Mouse (Mus musculus) G1E (cell line): ENCODE results near the gene Ddx42. TPM values are rescaled to one million over a fixed set of nuclear protein-coding genes. Genes with fewer than 3 reads are reported as not detected.

ENCODE experiments used
- ATAC-seq: 2 replicates; pipeline ENCODE4 v1.8.0; 2016; ENCODE audit warnings: mild to moderate bottlenecking; ENCODE audit not compliant: insufficient number of reproducible peaks, poor library complexity, low FRiP score, severe bottlenecking; ENCODE audit errors: extremely low read depth
- DNase-seq: peaks from one replicate; pipeline ENCODE4 v3.0.0; 2012; ENCODE audit warnings: low spot score
- H3K27me3 ChIP-seq: 2 replicates; pipeline ENCODE4 v1.6.1; 2012; ENCODE audit warnings: mild to moderate bottlenecking, low read length, inconsistent platforms; ENCODE audit not compliant: insufficient read depth
- H3K36me3 ChIP-seq: replicated peaks from 2 replicates; pipeline ENCODE3; 2012; ENCODE audit warnings: mild to moderate bottlenecking, inconsistent platforms
- H3K4me1 ChIP-seq: 2 replicates; pipeline ENCODE4 v1.6.1; 2012; ENCODE audit warnings: low read depth, low read length, inconsistent platforms, mixed read lengths; ENCODE audit not compliant: insufficient read depth
- H3K4me3 ChIP-seq: 2 replicates; pipeline ENCODE4 v1.5.1; 2012; ENCODE audit warnings: low read depth, mild to moderate bottlenecking, inconsistent platforms, low read length, moderate library complexity, mixed read lengths
- H3K9me3 ChIP-seq: replicated peaks from 2 replicates; pipeline ENCODE4 v1.6.1; 2012; ENCODE audit warnings: inconsistent platforms
- CTCF ChIP-seq: IDR thresholded peaks from 2 replicates; pipeline ENCODE4 v1.5.1; 2012; ENCODE audit warnings: low read depth, low read length, inconsistent platforms, mixed read lengths
- GATA1 ChIP-seq: IDR thresholded peaks from 2 replicates; pipeline ENCODE4 v1.6.1; 2012; ENCODE audit warnings: borderline replicate concordance, low read length, inconsistent platforms, mixed read lengths
- GATA2 ChIP-seq: IDR thresholded peaks from 2 replicates; pipeline ENCODE4 v1.6.1; 2012; ENCODE audit warnings: low read depth, low read length, inconsistent platforms, borderline replicate concordance
- POLR2AphosphoS5 ChIP-seq: IDR thresholded peaks from 2 replicates; pipeline ENCODE4 v1.6.1; 2012; ENCODE audit warnings: low read depth, low read length, inconsistent platforms; ENCODE audit not compliant: insufficient replicate concordance
- TAL1 ChIP-seq: conservative IDR thresholded peaks from 2 replicates; pipeline ENCODE4 v1.6.1; 2012; ENCODE audit warnings: low read depth, low read length, inconsistent platforms, mixed read lengths
- polyA plus RNA-seq: library from polyadenylated mRNA; stranded (reverse); fragments of >175 nt; gene quantifications from 2 replicates; pipeline ENCODE4 v1.2.3, GENCODE M21; 2012
- total RNA-seq, 2 experiments: library from RNA; stranded (forward) in 1 of 2; stranded (reverse) in 1 of 2; fragments of 200-1000 nt in 1 of 2; fragments of >200 nt in 1 of 2; fragmentation: Nextera tagmentation in 1 of 2; gene quantifications; 2 replicates each; pipeline ENCODE4 v1.2.3; 2014 to 2017

The Ddx42 gene
- total RNA-seq (2014; fragmentation: Nextera tagmentation) (63.7 and 71.8 TPM in 2 replicates), total RNA-seq (2017) (89.0 and 112 TPM in 2 replicates), polyA plus RNA-seq (28.4 and 50.3 TPM in 2 replicates)

DNA sequence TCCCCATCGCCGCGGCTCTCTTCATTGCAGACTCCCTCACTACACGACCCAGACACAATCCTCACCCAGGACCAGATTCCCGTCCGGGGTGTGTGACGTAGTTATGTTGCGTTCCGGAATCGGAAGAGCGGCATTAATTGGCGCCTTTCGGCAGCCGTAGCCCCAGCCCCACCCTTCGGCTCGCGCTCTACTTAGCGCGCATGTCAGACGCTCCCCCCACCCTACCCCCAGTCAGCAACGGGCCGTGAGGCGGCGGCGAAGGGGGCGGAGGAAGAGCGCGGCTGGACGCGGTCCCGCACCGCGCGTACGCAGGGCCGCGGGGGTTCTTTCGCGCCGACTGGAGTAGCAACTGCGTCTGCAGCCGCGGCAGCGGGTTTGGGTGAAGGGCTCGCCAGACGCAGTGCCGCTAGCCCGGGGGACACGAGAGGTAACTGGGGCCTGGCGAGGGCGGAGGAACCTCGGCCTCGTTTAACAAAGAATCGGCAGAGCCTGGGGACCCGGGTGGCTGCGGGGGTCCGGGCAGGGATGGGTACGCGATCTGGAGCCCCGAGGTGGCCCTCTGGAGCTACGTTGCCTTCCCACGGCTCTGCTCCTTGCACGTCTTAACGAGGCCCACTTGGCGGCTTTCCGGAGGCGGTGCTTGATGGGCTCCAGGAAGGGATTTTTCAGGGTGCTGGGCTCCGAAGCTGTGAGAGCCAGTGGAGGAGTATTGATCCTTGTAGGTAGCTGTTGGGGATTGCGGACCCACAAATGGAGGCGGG is at the start of gene Ddx42:
TSS of gene Ddx42 (plus strand) at position 197 of the 761 bp plus-strand sequence.
- peak; percentile 80 for DNase-seq
- no peaks in the 10 kb centered on the region for H3K9me3 ChIP-seq
- H3K4me1 ChIP-seq = peaks cover 37% of the 10 kb centered on the region
- no peaks in the 10 kb centered on the region for H3K27me3 ChIP-seq
- peak within 1 kb of the TSS; percentile 97 for H3K4me3 ChIP-seq
- peaks cover 36% of the 10 kb centered on the region for H3K36me3 ChIP-seq
- ATAC-seq = peak; percentile 74
- TF ChIP-seq POLR2AphosphoS5 (0 out of 2 replicates have a peak, but pooled peaks have one; percentile 15), TAL1 (no peak), CTCF (no peak)

- no peaks in the 10 kb centered on the region for H3K9me3 ChIP-seq
- no peak overlapping the region for H3K4me3 ChIP-seq
- H3K36me3 ChIP-seq = peaks cover 75% of the 10 kb centered on the region
Measured at GRCm38 (mm10) chr11:106167435-106167834, 49.3 kb upstream of the Ddx42 start.

DNA sequence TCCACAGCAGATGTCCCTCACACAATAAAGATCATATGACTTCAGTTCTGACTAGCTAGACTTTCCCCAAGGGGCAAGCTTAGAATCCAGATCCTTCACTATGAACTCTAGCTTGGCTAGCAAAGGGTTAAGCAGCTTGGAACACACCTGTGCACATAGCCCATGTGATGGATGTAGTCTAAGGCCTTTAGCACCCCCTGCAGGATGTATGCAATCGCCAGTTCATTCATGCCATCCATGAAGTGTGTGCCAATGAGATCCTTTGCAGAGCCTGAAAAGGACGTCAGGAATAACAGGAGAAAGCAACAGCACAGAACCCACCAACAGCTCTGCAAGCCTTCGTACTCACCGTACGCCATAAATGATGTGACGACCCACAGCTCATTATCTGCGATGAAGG is 45.9 kb upstream of the Ddx42 start:
- TF ChIP-seq CTCF (no peak), POLR2AphosphoS5 (no peak), GATA1 (no peak), GATA2 (no peak)
- Histone ChIP-seq H3K4me3 (no peak overlapping the region), H3K9me3 (no peaks in the 10 kb centered on the region), H3K36me3 (peaks cover 61% of the 10 kb centered on the region), H3K4me1 (peaks cover 27% of the 10 kb centered on the region), H3K27me3 (no peaks in the 10 kb centered on the region)
- no peak for DNase-seq
- no peak for ATAC-seq

More at GRCm38 (mm10) chr11:106167435-106167834, 49.3 kb upstream of the Ddx42 start:
- Histone ChIP-seq H3K4me1 (peaks cover 11% of the 10 kb centered on the region), H3K27me3 (no peaks in the 10 kb centered on the region)
- no peak for ATAC-seq
- DNase-seq = no peak
- TF ChIP-seq CTCF = no peak
- no peak for TF ChIP-seq GATA1

GRCm38 (mm10) chr11:106173228-106173627 is 43.5 kb upstream of the Ddx42 start:
- Histone ChIP-seq H3K4me1 (peaks cover 34% of the 10 kb centered on the region), H3K9me3 (no peaks in the 10 kb centered on the region), H3K36me3 (peaks cover 43% of the 10 kb centered on the region), H3K4me3 (no peak overlapping the region), H3K27me3 (no peaks in the 10 kb centered on the region)
- TF ChIP-seq TAL1 = no peak
- TF ChIP-seq POLR2AphosphoS5 = no peak
- TF ChIP-seq CTCF = no peak
- TF ChIP-seq GATA2 = no peak
- no peak for TF ChIP-seq GATA1
- ATAC-seq = no peak
- DNase-seq = no peak

DNA sequence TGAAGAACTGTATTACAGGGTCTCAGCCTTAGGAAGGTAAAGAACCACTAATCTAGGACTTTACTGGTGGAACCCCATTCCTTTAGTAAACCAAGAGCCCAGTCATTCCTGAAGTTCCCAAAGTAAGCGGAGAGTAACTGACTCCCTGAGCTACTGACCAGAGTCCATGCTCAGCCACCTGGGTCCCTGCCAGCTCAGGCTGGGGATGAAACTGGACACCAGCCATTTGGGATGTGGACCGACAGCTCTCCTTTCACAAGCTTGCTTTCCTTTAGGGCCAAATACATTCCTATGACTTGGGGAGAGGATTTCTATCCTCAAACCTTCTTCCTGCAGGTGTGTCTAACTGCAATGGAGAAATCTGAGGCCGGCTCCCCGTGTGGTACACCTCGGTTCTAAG is 42.4 kb upstream of the Ddx42 start:
- Histone ChIP-seq H3K27me3 (no peaks in the 10 kb centered on the region), H3K4me1 (peaks cover 41% of the 10 kb centered on the region), H3K4me3 (no peak overlapping the region), H3K36me3 (peaks cover 37% of the 10 kb centered on the region), H3K9me3 (no peaks in the 10 kb centered on the region)
- ATAC-seq (no peak), DNase-seq (no peak)
- TF ChIP-seq CTCF (no peak), GATA2 (no peak), GATA1 (no peak), POLR2AphosphoS5 (no peak), TAL1 (no peak)

- no peak for ATAC-seq
- DNase-seq = no peak
- Histone ChIP-seq H3K4me3 (no peak overlapping the region), H3K36me3 (peaks cover 38% of the 10 kb centered on the region), H3K27me3 (no peaks in the 10 kb centered on the region), H3K4me1 (peaks cover 46% of the 10 kb centered on the region), H3K9me3 (no peaks in the 10 kb centered on the region)
- TF ChIP-seq GATA1 (no peak), TAL1 (no peak), CTCF (no peak), POLR2AphosphoS5 (no peak), GATA2 (no peak)
Measured at GRCm38 (mm10) chr11:106175081-106175480, 41.6 kb upstream of the Ddx42 start.
